Mouse (Mus musculus): ENCODE data around the gene Chd3.

Chd3 gene

GRCm38 (mm10) chr11:69364376-69364775 is 4.8 kb downstream of the Chd3 start:
- DNase-seq, result no peak

- peak; percentile 36 for DNase-seq
Observed at GRCm38 (mm10) chr11:69362479-69362878, 6.7 kb downstream of the Chd3 start.

- no peak for DNase-seq
Observed at GRCm38 (mm10) chr11:69362021-69362420, 7.2 kb downstream of the Chd3 start.

DNA sequence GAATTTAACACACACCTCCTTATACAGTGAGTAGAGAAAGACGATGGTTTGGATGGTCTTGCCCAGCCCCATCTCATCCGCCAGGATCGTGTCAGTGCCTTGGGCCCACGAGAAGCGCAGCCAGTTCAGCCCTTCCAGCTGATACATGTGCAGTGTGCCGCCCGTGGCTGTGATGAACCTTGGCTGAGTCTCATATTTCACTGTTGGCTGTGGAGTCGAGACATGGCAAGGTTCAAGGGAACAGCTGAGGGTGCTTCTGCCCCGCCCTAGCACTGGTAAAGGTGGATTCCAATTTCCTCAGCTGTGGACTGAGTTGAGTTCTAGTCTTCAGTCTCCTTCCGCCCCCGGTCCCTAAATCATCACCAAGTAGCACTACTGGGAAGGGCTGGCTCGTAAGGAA is 11.5 kb downstream of the Chd3 start:
- no peak for DNase-seq

GRCm38 (mm10) chr11:69356544-69356943 is 12.7 kb downstream of the Chd3 start:
- no peak for DNase-seq

DNA sequence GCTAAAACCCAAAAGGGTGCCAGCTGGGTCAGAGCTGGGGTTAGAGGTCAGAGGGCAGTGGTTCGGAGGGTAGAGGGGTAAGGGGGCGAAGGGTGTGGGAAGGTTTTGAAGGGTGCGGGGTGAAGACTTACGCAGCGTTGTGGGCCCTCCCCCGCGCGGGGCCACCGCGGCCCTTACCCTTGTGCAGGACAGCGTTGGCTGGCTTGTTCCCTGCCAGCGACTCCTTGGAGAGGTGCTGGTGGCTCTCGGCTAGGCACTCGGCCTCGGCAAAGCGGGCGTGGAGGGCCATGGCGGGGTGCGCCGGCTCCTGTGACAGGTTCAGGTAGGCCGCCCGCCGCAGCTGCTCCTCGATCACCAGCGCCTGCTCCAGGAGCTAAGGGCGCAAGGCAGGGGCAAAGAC is 22.8 kb downstream of the Chd3 start:
- DNase-seq, result no peak

GRCm38 (mm10) chr11:69340161-69341131 is 28.8 kb downstream of the Chd3 start, which contains the start of gene Rnf227:
Gene Rnf227, plus strand, starts transcription at chr11:69340461.
- peak; percentile 91 for DNase-seq

- no peak for DNase-seq
Observed at GRCm38 (mm10) chr11:69334796-69335195, 34.4 kb downstream of the Chd3 start.

DNA sequence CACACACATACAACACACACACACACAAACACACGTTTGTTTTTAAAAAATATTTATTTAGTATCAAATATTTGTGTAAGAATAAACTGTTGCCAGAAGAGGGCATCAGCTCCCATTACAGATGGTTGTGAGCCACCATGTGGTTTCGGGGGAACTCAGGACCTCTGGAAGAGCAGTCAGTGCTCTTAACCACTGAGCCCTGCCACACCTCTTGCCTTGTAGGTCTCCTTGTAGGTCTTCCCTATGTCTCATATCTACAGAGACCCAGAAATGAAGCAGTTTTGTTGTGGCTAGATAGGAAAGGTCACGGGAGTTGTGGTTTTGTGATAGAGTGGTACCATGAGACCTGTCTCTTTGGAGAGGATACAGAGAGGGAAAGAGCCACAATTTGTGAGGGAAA is 35.3 kb downstream of the Chd3 start:
- no peak for DNase-seq

DNA sequence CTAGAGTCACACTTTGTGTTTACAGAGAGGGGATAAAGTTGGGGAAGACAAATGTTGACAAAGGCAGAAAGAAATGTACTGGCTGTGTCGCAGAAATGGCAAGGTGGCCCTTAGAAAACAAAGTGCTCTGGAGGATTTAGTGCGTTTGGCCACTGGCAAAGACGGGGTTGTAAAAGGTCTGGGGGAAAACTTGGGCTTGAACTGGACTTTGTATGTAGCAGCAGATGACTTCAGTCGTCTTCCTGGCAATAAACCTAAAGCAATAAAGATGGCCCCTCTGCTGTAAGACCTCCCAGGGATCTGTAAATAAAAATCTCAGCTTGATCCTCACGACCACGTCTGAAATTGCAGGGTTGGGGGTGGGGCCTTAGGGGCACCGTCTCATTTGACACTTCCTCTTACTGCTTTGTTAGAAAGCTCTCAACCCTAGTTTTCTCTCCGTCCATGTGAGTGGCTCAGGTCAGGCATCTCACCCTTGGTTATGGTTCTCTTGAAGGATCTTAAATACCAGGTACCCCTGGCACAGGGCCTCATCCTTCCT is 36.4 kb downstream of the Chd3 start:
- DNase-seq, result peak; percentile 28

DNA sequence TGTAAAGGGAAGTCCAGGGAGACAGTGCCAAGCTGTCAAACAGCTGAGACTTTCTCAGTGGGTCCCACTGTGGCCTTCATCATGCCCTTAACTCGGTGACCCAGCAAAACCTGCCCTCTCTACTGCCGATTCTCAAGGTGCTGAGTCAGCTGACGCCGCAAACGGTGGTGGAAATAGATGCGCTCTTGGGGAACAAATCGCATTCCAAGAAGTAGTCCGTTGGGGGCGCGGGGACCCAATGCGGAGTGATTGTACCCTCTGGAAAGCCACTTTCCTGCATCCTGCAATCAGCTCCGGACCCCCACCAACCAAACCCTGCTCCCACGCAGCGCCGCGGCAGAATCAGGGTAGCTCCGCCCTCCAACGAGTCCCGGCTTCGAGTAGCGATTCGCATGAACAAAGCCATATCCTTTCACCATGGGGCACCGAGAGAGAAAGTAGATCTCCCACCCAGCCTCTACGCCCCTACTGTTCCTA is 37.2 kb downstream of the Chd3 start:
- DNase-seq, result peak; percentile 90

GRCm38 (mm10) chr11:69331152-69331551 is 38.1 kb downstream of the Chd3 start:
- no peak for DNase-seq

- DNase-seq, result no peak
Observed at GRCm38 (mm10) chr11:69328517-69328916, 40.7 kb downstream of the Chd3 start.

GRCm38 (mm10) chr11:69327648-69328047 is 41.6 kb downstream of the Chd3 start:
- DNase-seq, result no peak

GRCm38 (mm10) chr11:69327157-69327442 is 42.1 kb downstream of the Chd3 start:
- no peak for DNase-seq

DNA sequence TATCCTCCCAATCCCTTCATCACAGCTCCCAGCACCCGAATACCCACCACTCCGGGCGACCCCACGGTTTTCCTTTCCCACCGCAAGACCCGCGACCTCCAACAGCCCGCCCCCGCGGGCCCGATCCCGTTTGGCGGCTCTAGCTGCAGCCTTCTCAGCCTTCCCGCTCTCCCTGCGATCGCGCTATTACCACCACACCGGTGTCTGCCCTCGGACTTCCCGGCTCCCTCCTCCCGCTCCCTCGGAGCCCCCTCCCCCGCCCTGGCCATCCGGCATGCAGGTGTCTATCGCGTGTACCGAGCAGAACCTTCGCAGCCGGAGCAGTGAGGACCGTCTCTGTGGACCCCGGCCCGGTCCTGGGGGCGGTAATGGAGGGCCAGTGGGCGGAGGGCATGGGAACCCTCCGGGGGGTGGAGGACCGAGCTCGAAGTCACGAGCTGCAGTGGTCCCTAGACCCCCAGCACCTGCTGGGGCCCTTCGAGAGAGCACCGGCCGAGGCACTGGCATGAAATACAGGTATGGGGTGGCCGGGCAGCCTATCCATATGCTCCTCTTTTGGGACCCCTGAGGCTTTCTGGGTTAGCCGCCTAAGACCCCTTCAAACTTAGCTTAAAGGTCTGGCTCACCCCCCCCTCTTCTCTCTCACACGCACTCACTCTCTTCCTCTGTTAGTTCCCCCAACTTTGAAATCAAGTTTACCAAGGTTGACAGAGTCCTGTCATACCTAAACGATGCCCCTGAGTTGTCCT is 42.6 kb downstream of the Chd3 start:
- peak; percentile 35 for DNase-seq

DNA sequence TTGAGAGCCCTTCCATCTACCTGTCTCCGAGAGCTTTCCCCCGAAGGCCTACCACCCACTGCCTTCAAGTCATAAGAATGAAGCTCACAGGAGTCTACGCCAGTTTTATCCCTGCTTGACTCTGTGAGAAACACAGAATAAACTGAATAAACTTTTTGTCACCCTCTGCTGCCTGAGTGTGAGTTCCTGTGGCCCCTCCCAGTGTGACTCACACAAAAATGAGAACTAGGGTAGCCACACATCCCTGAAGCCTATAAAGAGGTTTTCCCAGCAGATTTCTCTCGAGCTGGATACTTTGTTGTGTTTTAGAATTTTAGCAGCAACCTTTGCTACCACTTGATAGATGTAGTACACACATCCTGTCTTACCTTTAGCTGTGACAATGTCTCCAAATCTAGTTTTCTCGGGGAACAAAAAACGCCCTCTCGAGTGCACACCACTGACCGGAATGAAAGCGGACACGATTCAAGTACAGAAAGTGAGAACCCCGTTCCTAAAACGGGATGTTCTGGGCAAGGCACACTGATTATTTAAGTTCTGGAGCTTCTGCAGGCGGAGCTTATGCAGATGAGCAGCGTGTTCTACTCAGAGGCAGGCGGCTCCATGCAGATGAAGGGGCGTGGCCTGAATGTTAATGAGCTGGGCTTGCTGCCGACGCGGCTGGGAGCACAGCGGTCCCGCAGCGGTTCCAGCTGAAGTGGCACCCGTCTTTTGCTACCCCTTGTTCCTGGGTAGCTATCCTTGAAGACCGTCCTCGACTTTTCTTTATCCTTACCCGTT is 43.4 kb downstream of the Chd3 start, which contains the start of gene Kcnab3:
Gene Kcnab3 (plus strand): TSS at position 631 of the 780 bp plus-strand sequence.
- peak; percentile 94 for DNase-seq

DNA sequence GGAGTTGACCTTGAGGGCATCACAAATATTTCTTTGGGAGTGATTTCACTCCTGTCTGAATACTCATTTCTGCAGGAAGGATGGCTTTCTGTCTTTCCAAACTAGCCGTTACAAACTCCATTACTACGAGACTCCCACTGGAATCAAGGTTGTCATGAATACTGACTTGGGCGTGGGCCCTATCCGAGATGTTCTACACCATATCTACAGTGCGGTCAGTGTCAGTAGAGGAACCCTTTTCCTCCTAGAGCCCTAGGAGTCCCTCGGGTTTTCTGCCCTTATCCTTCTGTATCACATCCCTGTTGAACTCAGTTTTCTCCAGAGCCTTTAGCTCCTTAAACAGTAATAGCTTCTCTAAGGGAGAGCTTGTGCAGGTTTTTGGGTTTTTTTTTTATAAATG is 44.5 kb downstream of the Chd3 start:
- no peak for DNase-seq

DNA sequence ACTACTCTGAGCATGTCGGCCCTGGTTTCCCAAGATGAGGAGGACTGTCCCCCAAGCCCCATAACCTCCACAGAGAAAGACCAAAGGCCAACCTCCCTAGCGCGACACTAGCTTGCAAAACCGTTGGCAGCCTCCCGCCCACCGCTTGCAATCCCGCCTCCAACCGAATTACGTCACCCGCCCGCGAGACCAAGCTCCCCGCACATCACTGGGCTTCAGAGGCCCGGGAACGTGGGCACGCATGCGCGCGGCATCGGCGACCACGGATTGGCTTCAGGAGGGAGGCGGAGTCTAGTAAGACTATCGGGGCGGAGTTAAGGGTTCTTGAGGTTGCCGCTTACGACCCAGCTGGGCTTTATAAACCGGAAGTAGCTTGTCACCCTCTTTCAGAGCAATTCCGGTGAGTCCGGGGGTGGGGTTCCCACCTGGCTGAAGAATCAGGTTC is 45.5 kb downstream of the Chd3 start, which contains the start of the genes Cntrob and Trappc1:
Gene Cntrob (minus strand): TSS at position 109 of the 445 bp plus-strand sequence.
Gene Trappc1 (plus strand): TSS at position 314 of the 445 bp plus-strand sequence.
- peak; percentile 99 for DNase-seq

GRCm38 (mm10) chr11:69322693-69323471 is 46.3 kb downstream of the Chd3 start:
- DNase-seq, result peak; percentile 31

DNA sequence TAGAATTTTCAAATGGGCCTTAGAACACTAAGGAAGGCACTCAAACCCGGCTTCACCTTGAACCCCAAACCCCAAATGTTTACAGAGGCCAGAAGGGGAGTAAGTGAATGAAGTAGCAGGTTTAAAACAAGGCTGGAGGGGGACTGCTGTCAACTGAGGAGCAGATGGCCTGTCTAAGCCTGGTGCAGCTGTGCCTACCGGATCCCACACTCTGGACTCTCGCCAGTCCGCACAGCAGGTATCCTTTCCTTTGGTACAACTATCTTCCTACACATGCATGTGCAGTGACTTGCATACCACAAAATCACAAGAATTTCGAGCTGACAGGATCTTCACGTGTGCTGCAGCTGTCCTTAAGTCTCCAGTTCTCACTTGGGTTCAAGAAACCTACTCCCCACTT is 47.2 kb downstream of the Chd3 start:
- DNase-seq, result no peak

DNA sequence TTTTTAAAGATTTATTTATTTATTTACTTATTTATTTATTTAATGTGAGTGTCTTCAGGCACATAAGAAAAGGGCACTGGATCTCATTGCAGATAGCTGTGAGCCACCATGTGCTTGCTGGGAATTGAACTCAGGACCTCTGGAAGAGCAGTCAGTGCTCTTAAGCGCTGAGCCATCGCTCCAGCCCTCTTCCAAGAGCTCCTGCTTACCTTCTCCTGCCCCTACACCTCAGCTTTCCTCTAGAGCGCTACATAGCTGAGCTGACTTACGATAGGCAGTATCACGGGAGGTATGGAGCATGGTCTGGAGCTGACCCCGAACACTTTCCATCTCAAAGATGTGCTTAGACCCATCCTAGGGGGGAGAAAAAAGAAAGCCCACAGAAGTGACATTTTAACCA is 47.6 kb downstream of the Chd3 start:
- no peak for DNase-seq
